Mouse (Mus musculus) liver, embryonic 11.5 days (tissue): ENCODE measurements around the gene Snrnp35. TPM values are rescaled to one million over a fixed set of nuclear protein-coding genes. Genes with fewer than 3 reads are reported as not detected.
"Not testable (repeated sequence)": the region's sequence is repeated elsewhere in the genome, so short reads cannot be mapped to it uniquely, and the experiment has no call there.

ENCODE experiments used
- ATAC-seq: fragments of 200-750 bp; cut with Nextera tagmentation; replicated peaks from 2 replicates; pipeline ENCODE4 v1.8.0; 2017; ENCODE audit warnings: moderate number of reproducible peaks, mild to moderate bottlenecking, moderate TSS enrichment, moderate library complexity; ENCODE audit not compliant: low FRiP score
- DNase-seq: peaks from one replicate; pipeline ENCODE4 v3.0.0-alpha.2; 2017; ENCODE audit warnings: low spot score
- H3K27ac ChIP-seq: fragments of 300-500 bp; sonication (generic); 2 replicates; pipeline ENCODE4 v1.5.1; 2014; ENCODE audit warnings: mild to moderate bottlenecking, low read depth, low read length, control low read depth
- H3K27me3 ChIP-seq: fragments of 300-500 bp; sonication (generic); replicated peaks from 2 replicates; pipeline ENCODE4 v1.6.1; 2014; ENCODE audit warnings: low read length, mixed read lengths; ENCODE audit not compliant: control insufficient read depth, insufficient read depth
- H3K36me3 ChIP-seq: fragments of 300-500 bp; sonication (generic); 2 replicates; pipeline ENCODE4 v1.6.1; 2014; ENCODE audit warnings: mild to moderate bottlenecking, low read length, moderate library complexity, mixed read lengths; ENCODE audit not compliant: control insufficient read depth, insufficient read depth
- H3K4me1 ChIP-seq: fragments of 300-500 bp; sonication (generic); replicated peaks from 2 replicates; pipeline ENCODE4 v1.6.1; 2014; ENCODE audit warnings: low read length, mixed read lengths; ENCODE audit not compliant: control insufficient read depth, insufficient read depth
- H3K4me2 ChIP-seq: fragments of 300-500 bp; sonication (generic); 2 replicates; pipeline ENCODE4 v1.6.1; 2014; ENCODE audit warnings: mild to moderate bottlenecking, control low read depth, moderate library complexity
- H3K4me3 ChIP-seq: fragments of 300-500 bp; sonication (generic); 2 replicates; pipeline ENCODE4 v1.5.1; 2014; ENCODE audit warnings: low read depth, low read length, control low read depth
- H3K9ac ChIP-seq: fragments of 300-500 bp; sonication (generic); 2 replicates; pipeline ENCODE4 v1.6.1; 2014; ENCODE audit warnings: low read depth, low read length, control low read depth
- H3K9me3 ChIP-seq: fragments of 300-500 bp; sonication (generic); 2 replicates; pipeline ENCODE4 v1.6.1; 2016; ENCODE audit warnings: low read length, inconsistent platforms, mixed read lengths; ENCODE audit not compliant: control insufficient read depth
- WGBS: fragments of 180-500 bp; shearing (Covaris S2); extraction: QIAGEN DNeasy Blood & Tissue Kit; methylation state at CpG from one replicate; pipeline ENCODE4 v1.1.7; 2014; 5-methylcytosine and 5-hydroxymethylcytosine counted together
- polyA plus RNA-seq: library from polyadenylated mRNA; unstranded; fragments of >200 nt; fragmentation: Nextera tagmentation; extraction: Ambion mirVana; gene quantifications from 2 replicates; pipeline ENCODE4 v1.2.1, GENCODE M21; 2014

The Snrnp35 gene
- polyA plus RNA-seq, 1 experiment from 2014 or later = 14.0 TPM

- no peaks in the 10 kb centered on the region for H3K9me3 ChIP-seq
- H3K27ac ChIP-seq = no peak overlapping the region; the same call in 1 of the 2 replicates
- DNase-seq = no peak
- H3K4me2 ChIP-seq = no peak overlapping the region
- H3K4me1 ChIP-seq = peaks cover 26% of the 10 kb centered on the region
- peaks cover 78% of the 10 kb centered on the region for H3K36me3 ChIP-seq
- no peak for ATAC-seq
- 88% methylated on average over 13 of the region's 13 CpGs for WGBS
- H3K9ac ChIP-seq = peak overlapping the region; percentile 17; the same call in 1 of the 2 replicates
- H3K27me3 ChIP-seq = no peaks in the 10 kb centered on the region
- no peak overlapping the region for H3K4me3 ChIP-seq
These were observed 29.4 kb upstream of the Snrnp35 start for GRCm38 (mm10) chr5:124453339-124454081.

GRCm38 (mm10) chr5:124454082-124454419 lies 28.9 kb upstream of the Snrnp35 start:
- ATAC-seq = no peak
- WGBS = 81% methylated on average over 1 of the region's 1 CpGs
- H3K36me3 ChIP-seq = peaks cover 77% of the 10 kb centered on the region
- H3K27ac ChIP-seq = no peak overlapping the region
- peaks cover 22% of the 10 kb centered on the region for H3K4me1 ChIP-seq
- no peaks in the 10 kb centered on the region for H3K9me3 ChIP-seq
- H3K4me3 ChIP-seq = no peak overlapping the region
- no peak for DNase-seq
- H3K9ac ChIP-seq = no peak overlapping the region
- no peaks in the 10 kb centered on the region for H3K27me3 ChIP-seq
- H3K4me2 ChIP-seq = no peak overlapping the region

GRCm38 (mm10) chr5:124456762-124457161 lies 26.2 kb upstream of the Snrnp35 start:
- no peak overlapping the region for H3K9ac ChIP-seq
- 93% methylated on average over 6 of the region's 6 CpGs for WGBS

GRCm38 (mm10) chr5:124460922-124461321 lies 22.0 kb upstream of the Snrnp35 start:
- not testable (repeated sequence) for ATAC-seq, H3K27ac ChIP-seq, H3K9ac ChIP-seq, H3K27me3 ChIP-seq, H3K4me3 ChIP-seq, DNase-seq, H3K9me3 ChIP-seq, H3K4me2 ChIP-seq, H3K4me1 ChIP-seq
- WGBS = 90% methylated on average over 14 of the region's 14 CpGs
- H3K36me3 ChIP-seq = peaks cover 50% of the 10 kb centered on the region

More at GRCm38 (mm10) chr5:124456762-124457161, 26.2 kb upstream of the Snrnp35 start:
- Histone ChIP-seq H3K9me3 (no peaks in the 10 kb centered on the region), H3K4me1 (no peaks in the 10 kb centered on the region; the same call in 1 of the 2 replicates), H3K36me3 (peaks cover 67% of the 10 kb centered on the region), H3K4me3 (no peak overlapping the region), H3K4me2 (no peak overlapping the region), H3K27ac (no peak overlapping the region), H3K27me3 (no peaks in the 10 kb centered on the region)
- DNase-seq = no peak
- no peak for ATAC-seq

- Histone ChIP-seq H3K9me3 (no peaks in the 10 kb centered on the region), H3K9ac (no peak overlapping the region), H3K36me3 (peaks cover 37% of the 10 kb centered on the region), H3K4me2 (no peak overlapping the region), H3K27ac (no peak overlapping the region), H3K27me3 (no peaks in the 10 kb centered on the region), H3K4me3 (no peak overlapping the region), H3K4me1 (no peaks in the 10 kb centered on the region)
- DNase-seq (no peak), ATAC-seq (no peak)
- WGBS = 89% methylated on average over 8 of the region's 8 CpGs
These were observed 20.5 kb upstream of the Snrnp35 start for GRCm38 (mm10) chr5:124462297-124463025.

- Histone ChIP-seq H3K36me3 (peaks cover 27% of the 10 kb centered on the region), H3K9me3 (no peaks in the 10 kb centered on the region), H3K4me1 (no peaks in the 10 kb centered on the region), H3K27ac (no peak overlapping the region), H3K4me3 (no peak overlapping the region), H3K4me2 (no peak overlapping the region), H3K27me3 (no peaks in the 10 kb centered on the region), H3K9ac (no peak overlapping the region)
- DNase-seq (no peak), ATAC-seq (no peak)
- WGBS = 86% methylated on average over 5 of the region's 5 CpGs
These were observed 19.5 kb upstream of the Snrnp35 start for GRCm38 (mm10) chr5:124463462-124463861.

- 0 out of 2 replicates have a peak overlapping the region, but pooled peaks have one; percentile 7 for H3K27ac ChIP-seq
- H3K9me3 ChIP-seq = no peaks in the 10 kb centered on the region
- peaks cover 21% of the 10 kb centered on the region for H3K36me3 ChIP-seq
- H3K9ac ChIP-seq = no peak overlapping the region
- H3K4me2 ChIP-seq = no peak overlapping the region
- H3K27me3 ChIP-seq = no peaks in the 10 kb centered on the region
- no peak overlapping the region for H3K4me3 ChIP-seq
- ATAC-seq (no peak), DNase-seq (no peak)
- no peaks in the 10 kb centered on the region for H3K4me1 ChIP-seq
These were observed 18.0 kb upstream of the Snrnp35 start for GRCm38 (mm10) chr5:124464905-124465304.

- Histone ChIP-seq H3K36me3 (peaks cover 3% of the 10 kb centered on the region), H3K9me3 (no peaks in the 10 kb centered on the region), H3K27me3 (no peaks in the 10 kb centered on the region), H3K27ac (no peak overlapping the region), H3K4me2 (no peak overlapping the region), H3K9ac (no peak overlapping the region), H3K4me1 (no peaks in the 10 kb centered on the region), H3K4me3 (no peak overlapping the region)
- no peak for ATAC-seq
- DNase-seq = no peak
- 87% methylated on average over 1 of the region's 1 CpGs for WGBS
These were observed 15.2 kb upstream of the Snrnp35 start for GRCm38 (mm10) chr5:124467766-124468165.
